Mouse (Mus musculus) CH12.LX (cell line): ENCODE data around the gene Cggbp1. TPM values are rescaled to one million over a fixed set of nuclear protein-coding genes. Genes with fewer than 3 reads are reported as not detected.
A peak's percentile ranks its signal among the peaks of the same experiment; 100 is the strongest.

Experiments
- DNase-seq: peaks from one replicate; pipeline ENCODE4 v3.0.0-alpha.2; 2013; ENCODE audit errors: extremely low read depth
- H3K27ac ChIP-seq: 2 replicates; pipeline ENCODE4 v1.5.1; 2012; ENCODE audit warnings: low read depth, mild to moderate bottlenecking, control low read depth, moderate library complexity; ENCODE audit not compliant: insufficient read depth
- H3K27me3 ChIP-seq: replicated peaks from 2 replicates; pipeline ENCODE3; 2012; ENCODE audit warnings: inconsistent platforms
- H3K36me3 ChIP-seq, 2 experiments: replicated peaks in 1 of 2; 2 replicates each; pipeline versions ENCODE3 to v1.6.1; 2012; ENCODE audit warnings: inconsistent platforms in 1 of 2, low read length in 1 of 2, mild to moderate bottlenecking in 1 of 2, mixed read lengths in 1 of 2, moderate library complexity in 1 of 2; ENCODE audit not compliant: control insufficient read depth in 1 of 2, insufficient read depth in 1 of 2
- H3K4me1 ChIP-seq, 2 experiments: 2 replicates each; pipeline ENCODE4 v1.6.1; 2012; ENCODE audit warnings: inconsistent platforms in 1 of 2, moderate library complexity in 1 of 2; ENCODE audit not compliant: insufficient read depth in 2 of 2, control insufficient read depth in 1 of 2
- H3K4me2 ChIP-seq: 2 replicates; pipeline ENCODE4 v1.6.1; 2012; ENCODE audit warnings: low read depth, mild to moderate bottlenecking, control low read depth; ENCODE audit not compliant: poor library complexity, insufficient read depth, severe bottlenecking
- H3K4me3 ChIP-seq, 3 experiments: fragments of 150-350 bp in 1 of 3; sonication (generic) in 1 of 3; replicated peaks in 1 of 3; 2 replicates each; pipeline versions ENCODE3 to v1.5.1; 2011 to 2012; ENCODE audit warnings: low read depth in 2 of 3, low read length in 2 of 3, mild to moderate bottlenecking in 2 of 3, moderate library complexity in 2 of 3, control low read depth in 1 of 3, improper control_type of control experiment in 1 of 3, inconsistent platforms in 1 of 3, mixed read lengths in 1 of 3; ENCODE audit not compliant: poor library complexity in 1 of 3
- H3K79me2 ChIP-seq: replicated peaks from 2 replicates; pipeline ENCODE4 v1.6.1; 2012; ENCODE audit warnings: mild to moderate bottlenecking, moderate library complexity; ENCODE audit not compliant: control insufficient read depth, poor library complexity, insufficient read depth, severe bottlenecking; ENCODE audit errors: extremely low read depth
- H3K9ac ChIP-seq: 2 replicates; pipeline ENCODE4 v1.6.1; 2012; ENCODE audit warnings: low read depth, mild to moderate bottlenecking, control low read depth, moderate library complexity; ENCODE audit not compliant: insufficient read depth
- H3K9me3 ChIP-seq: replicated peaks from 2 replicates; pipeline ENCODE3; 2012; ENCODE audit warnings: low read length, inconsistent platforms, mixed read lengths
- BHLHE40 ChIP-seq: IDR thresholded peaks from 2 replicates; pipeline ENCODE4 v1.6.1; 2011; ENCODE audit warnings: mild to moderate bottlenecking, low read depth, low read length, improper control_type of control experiment
- CHD1 ChIP-seq: IDR thresholded peaks from 2 replicates; pipeline ENCODE4 v1.6.1; 2012; ENCODE audit warnings: low read depth, low read length, improper control_type of control experiment, inconsistent platforms
- CTCF ChIP-seq, 2 experiments: IDR thresholded peaks in 1 of 2; conservative IDR thresholded peaks in 1 of 2; 2 replicates each; pipeline ENCODE4 v1.5.1; 2011 to 2012; ENCODE audit warnings: low read depth in 2 of 2, low read length in 2 of 2, improper control_type of control experiment in 1 of 2, inconsistent platforms in 1 of 2, mild to moderate bottlenecking in 1 of 2, moderate library complexity in 1 of 2
- E2F4 ChIP-seq: IDR thresholded peaks from 2 replicates; pipeline ENCODE4 v1.6.1; 2011; ENCODE audit warnings: low read depth, low read length, improper control_type of control experiment; ENCODE audit not compliant: insufficient replicate concordance
- EP300 ChIP-seq: IDR thresholded peaks from 2 replicates; pipeline ENCODE4 v1.6.1; 2011; ENCODE audit warnings: low read length, improper control_type of control experiment
- ETS1 ChIP-seq: conservative IDR thresholded peaks from 2 replicates; pipeline ENCODE4 v1.6.1; 2012; ENCODE audit warnings: low read depth, mild to moderate bottlenecking, inconsistent platforms, low read length, improper control_type of control experiment, moderate library complexity
- GABPA ChIP-seq: IDR thresholded peaks from 2 replicates; pipeline ENCODE4 v1.6.1; 2012; ENCODE audit warnings: low read depth, low read length, improper control_type of control experiment, inconsistent platforms; ENCODE audit not compliant: insufficient replicate concordance
- IRF4 ChIP-seq: IDR thresholded peaks from 2 replicates; pipeline ENCODE4 v1.6.1; 2014; ENCODE audit warnings: low read depth, mild to moderate bottlenecking, inconsistent platforms, low read length, improper control_type of control experiment
- KAT2A ChIP-seq: IDR thresholded peaks from 2 replicates; pipeline ENCODE4 v1.6.1; 2012; ENCODE audit warnings: low read length, improper control_type of control experiment, inconsistent platforms; ENCODE audit not compliant: insufficient replicate concordance
- MAFK ChIP-seq: IDR thresholded peaks from 2 replicates; pipeline ENCODE4 v1.6.1; 2011; ENCODE audit warnings: low read length, improper control_type of control experiment; ENCODE audit not compliant: insufficient replicate concordance
- MAX ChIP-seq: IDR thresholded peaks from 2 replicates; pipeline ENCODE4 v1.6.1; 2011; ENCODE audit warnings: low read length, improper control_type of control experiment
- MAZ ChIP-seq: IDR thresholded peaks from 2 replicates; pipeline ENCODE4 v1.6.1; 2012; ENCODE audit warnings: low read depth, mild to moderate bottlenecking, inconsistent platforms, low read length, improper control_type of control experiment, moderate library complexity
- MXI1 ChIP-seq: IDR thresholded peaks from 2 replicates; pipeline ENCODE4 v1.6.1; 2011; ENCODE audit warnings: mild to moderate bottlenecking, low read depth, low read length, improper control_type of control experiment
- MYC ChIP-seq: IDR thresholded peaks from 2 replicates; pipeline ENCODE4 v1.6.1; 2011; ENCODE audit warnings: low read depth, mild to moderate bottlenecking, improper control_type of control experiment, low read length
- NELFE ChIP-seq: IDR thresholded peaks from 2 replicates; pipeline ENCODE4 v1.6.1; 2011; ENCODE audit warnings: low read depth, low read length, improper control_type of control experiment
- PAX5 ChIP-seq: IDR thresholded peaks from 2 replicates; pipeline ENCODE4 v1.6.1; 2012; ENCODE audit warnings: low read length, inconsistent platforms, mixed read lengths
- SMC3 ChIP-seq: IDR thresholded peaks from 2 replicates; pipeline ENCODE4 v1.6.1; 2011; ENCODE audit warnings: low read depth, low read length, improper control_type of control experiment
- TBP ChIP-seq: conservative IDR thresholded peaks from 2 replicates; pipeline ENCODE4 v1.6.1; 2011; ENCODE audit warnings: low read depth, low read length, improper control_type of control experiment
- TCF12 ChIP-seq: IDR thresholded peaks from 2 replicates; pipeline ENCODE4 v1.6.1; 2014; ENCODE audit warnings: low read depth, mild to moderate bottlenecking, inconsistent platforms, low read length, improper control_type of control experiment
- UBTF ChIP-seq: IDR thresholded peaks from 2 replicates; pipeline ENCODE4 v1.6.1; 2012; ENCODE audit warnings: low read depth, mild to moderate bottlenecking, inconsistent platforms, low read length, improper control_type of control experiment, moderate library complexity
- USF1 ChIP-seq: IDR thresholded peaks from 2 replicates; pipeline ENCODE4 v1.6.1; 2014; ENCODE audit warnings: low read depth, mild to moderate bottlenecking, inconsistent platforms, low read length, improper control_type of control experiment
- ZC3H11A ChIP-seq: IDR thresholded peaks from 2 replicates; pipeline ENCODE4 v1.6.1; 2012; ENCODE audit warnings: low read depth, mild to moderate bottlenecking, inconsistent platforms, low read length, improper control_type of control experiment
- ZKSCAN1 ChIP-seq: IDR thresholded peaks from 2 replicates; pipeline ENCODE4 v1.6.1; 2012; ENCODE audit warnings: low read depth, inconsistent platforms, low read length, improper control_type of control experiment, borderline replicate concordance
- ZMIZ1 ChIP-seq: IDR thresholded peaks from 2 replicates; pipeline ENCODE4 v1.6.1; 2012; ENCODE audit warnings: low read depth, mild to moderate bottlenecking, inconsistent platforms, low read length, improper control_type of control experiment
- dilution Hi-C: fragments of 300-500 bp; cut with MboI; formaldehyde crosslinking; loops from 2 replicates; pipeline ENCODE4 v1.14.3; 2020; ENCODE audit warnings: low sequenced_read_pairs; ENCODE audit not compliant: extremely low pct_unique_long_range_greater_than_20kb, extremely low pct_ligation_motif_present
- in situ Hi-C: fragments of 300-500 bp; cut with MboI; formaldehyde crosslinking; loops from 3 replicates; pipeline ENCODE4 v1.14.3; 2019; ENCODE audit warnings: low sequenced_read_pairs, low pct_ligation_motif_present, low pct_unique_long_range_greater_than_20kb, mixed read lengths
- polyA plus RNA-seq: library from polyadenylated mRNA; unstranded; fragments of >175 nt; gene quantifications from 2 replicates; pipeline ENCODE4 v1.2.1, GENCODE M21; 2012; ENCODE audit warnings: low read depth; ENCODE audit not compliant: insufficient read length
- total RNA-seq, 2 experiments: library from RNA; depleted of rRNA; stranded (reverse); fragments of 300-350 nt in 1 of 2; fragments of >200 nt in 1 of 2; gene quantifications; 2 replicates each; pipeline ENCODE4 v1.2.3; 2012 to 2014

Gene Cggbp1
- total and polyA plus RNA-seq, 3 experiments: 38.5 to 86.5 (median 71.1) TPM

GRCm38 (mm10) chr16:64852441-64852871, 660 bp downstream of the Cggbp1 start:
- peak; percentile 23 for DNase-seq
- Histone ChIP-seq H3K9ac (peak overlapping the region; percentile 94), H3K79me2 (peaks cover 45% of the 10 kb centered on the region), H3K27me3 (no peaks in the 10 kb centered on the region), H3K9me3 (no peaks in the 10 kb centered on the region), H3K27ac (peak overlapping the region; percentile 83), H3K4me2 (peak overlapping the region; percentile 95; the same call in 1 of the 2 replicates), H3K4me3 (peak overlapping the region; percentile 61 to 95 (median 67)), H3K36me3 (peaks cover 19 to 38% of the 10 kb centered on the region in 2 experiments), H3K4me1 (peaks cover 2 to 31% of the 10 kb centered on the region in 2 experiments; a peak in 3 of 4 replicates)
- dilution Hi-C loops: no loop called here
- in situ Hi-C loops: no loop called here
- TF ChIP-seq GABPA (no peak), PAX5 (no peak), ETS1 (no peak)

GRCm38 (mm10) chr16:64852891-64853290, 1.1 kb downstream of the Cggbp1 start:
- Histone ChIP-seq H3K9me3 (no peaks in the 10 kb centered on the region), H3K4me1 (peaks cover 2 to 31% of the 10 kb centered on the region in 2 experiments; a peak in 3 of 4 replicates), H3K4me2 (peak overlapping the region; percentile 95), H3K4me3 (peak overlapping the region; percentile 61 to 95 (median 67)), H3K27me3 (no peaks in the 10 kb centered on the region), H3K9ac (peak overlapping the region; percentile 94), H3K27ac (peak overlapping the region; percentile 71; the same call in 1 of the 2 replicates), H3K79me2 (peaks cover 45% of the 10 kb centered on the region), H3K36me3 (peaks cover 19 to 41% of the 10 kb centered on the region in 2 experiments)
- in situ Hi-C loops (no loop called here), dilution Hi-C loops (no loop called here)
- TF ChIP-seq ZKSCAN1: no peak
- TF ChIP-seq IRF4: no peak
- no peak for TF ChIP-seq ZC3H11A
- TF ChIP-seq KAT2A: no peak
- no peak for TF ChIP-seq E2F4
- TF ChIP-seq CHD1: 0 out of 2 replicates have a peak, but pooled peaks have one; percentile 57
- TF ChIP-seq UBTF: no peak
- TF ChIP-seq SMC3: no peak
- TF ChIP-seq MAX: no peak
- 0 out of 2 replicates have a peak, but pooled peaks have one; percentile 34 for TF ChIP-seq MAZ
- no peak for TF ChIP-seq ZMIZ1
- no peak for TF ChIP-seq GABPA
- TF ChIP-seq MAFK: no peak
- TF ChIP-seq EP300: 0 out of 2 replicates have a peak, but pooled peaks have one; percentile 28
- no peak for TF ChIP-seq TCF12
- no peak for TF ChIP-seq TBP
- TF ChIP-seq NELFE: no peak
- TF ChIP-seq USF1: no peak
- no peak for TF ChIP-seq BHLHE40
- no peak for TF ChIP-seq ETS1
- 0 out of 2 replicates have a peak, but pooled peaks have one; percentile 27 for TF ChIP-seq MYC
- TF ChIP-seq CTCF (conservative IDR thresholded peaks at IDR 0.05 in 1 of 2, IDR thresholded peaks at IDR 0.05 in 1 of 2; ENCODE audit: low read depth in 2 of 2, low read length in 2 of 2): no peak
- TF ChIP-seq MXI1: peak; percentile 23; the same call in 1 of the 2 replicates
- peak; percentile 27 for DNase-seq
